Mouse (Mus musculus) gastrocnemius, adult 8-10 months (tissue): ENCODE results near the gene Spata2. TPM values are rescaled to one million over a fixed set of nuclear protein-coding genes. Genes with fewer than 3 reads are reported as not detected.

Experiments used
- DNase-seq, 2 experiments: peaks; one replicate each; pipeline ENCODE4 v3.0.0; 2022; ENCODE audit warnings: low spot score in 2 of 2
- total RNA-seq, 4 experiments: library from RNA; stranded (reverse); gene quantifications; 2 replicates each; pipeline ENCODE4 v1.2.4; 2022

Spata2 gene
- total RNA-seq, 4 experiments from 2014 or later, result 19.9 to 22.6 (median 20.4) TPM

DNA sequence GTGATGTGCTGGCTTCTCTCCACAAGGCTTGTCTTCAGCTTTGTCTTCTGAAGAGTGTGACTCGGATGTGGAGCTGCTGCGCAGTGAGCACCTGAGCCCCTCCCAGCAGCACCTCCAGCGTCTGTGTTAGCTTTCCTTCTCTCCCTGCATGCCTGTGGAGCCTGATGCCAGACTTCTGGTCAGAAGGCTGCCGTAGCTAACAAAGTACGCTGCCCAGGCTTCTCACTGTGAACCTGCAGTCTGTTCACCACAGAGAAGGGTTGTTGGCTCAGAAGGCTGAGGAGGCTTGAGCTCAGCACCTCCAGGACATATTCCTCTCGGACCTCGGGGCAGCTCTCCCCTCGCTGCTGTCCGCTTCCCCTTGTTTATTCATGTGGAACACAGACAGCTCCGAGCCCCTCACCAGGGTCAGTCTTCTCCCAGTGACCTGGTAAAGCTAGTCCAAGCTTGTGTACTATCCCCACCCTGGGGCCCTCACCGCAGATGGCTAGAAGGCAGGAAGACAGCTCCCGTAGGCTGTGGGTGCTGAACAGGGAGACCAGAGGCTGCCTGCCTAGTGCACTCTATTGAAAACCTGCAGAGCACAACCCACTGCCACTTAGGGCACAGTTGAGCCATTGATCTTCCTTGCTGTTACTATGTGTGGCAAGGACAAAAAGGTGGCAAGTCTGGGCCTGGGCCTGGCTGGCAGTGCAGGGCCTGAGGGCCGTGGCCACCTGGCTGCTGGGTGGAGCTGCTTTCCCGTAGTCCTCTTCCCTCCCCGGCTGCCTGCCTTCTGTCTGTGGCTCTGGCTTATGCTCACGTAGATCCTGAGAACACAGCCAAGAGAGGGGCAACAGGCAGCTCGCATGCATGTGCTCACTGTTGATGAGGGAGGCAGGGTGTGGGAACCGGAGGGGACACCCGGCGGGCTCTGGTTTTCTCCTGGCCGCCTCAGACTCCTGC, 43.1 kb downstream of the Spata2 start:
- DNase-seq, result no peak

- no peak for DNase-seq
These were observed 45.1 kb downstream of the Spata2 start for GRCm38 (mm10) chr2:167447629-167448028.

DNA sequence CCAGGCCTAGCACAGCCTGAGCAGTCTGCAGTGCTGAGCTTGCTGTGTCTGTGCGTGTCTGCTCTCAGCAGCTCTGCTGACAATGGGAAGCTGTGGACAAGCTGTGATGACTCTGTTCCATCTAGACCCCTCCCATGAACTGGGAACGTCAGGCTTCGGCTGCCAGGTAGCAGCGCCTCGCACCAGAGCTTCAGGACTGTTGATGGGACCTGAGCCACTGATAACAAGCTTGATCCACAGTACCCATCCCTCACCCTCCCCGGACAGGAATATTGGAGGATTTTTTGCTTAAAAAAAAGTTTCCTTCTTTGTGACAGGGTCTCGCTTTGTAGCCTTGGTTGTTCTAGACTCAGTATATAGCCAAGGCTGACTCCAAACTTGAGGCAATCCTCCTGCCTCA, 45.5 kb downstream of the Spata2 start:
- no peak for DNase-seq

GRCm38 (mm10) chr2:167445911-167446780, 46.5 kb downstream of the Spata2 start:
- DNase-seq, result no peak

- no peak for DNase-seq
These were observed 49.1 kb downstream of the Spata2 start for GRCm38 (mm10) chr2:167443411-167444193.

- no peak for DNase-seq
These were observed 53.3 kb downstream of the Spata2 start for GRCm38 (mm10) chr2:167439422-167439821.

GRCm38 (mm10) chr2:167436371-167436770, 56.3 kb downstream of the Spata2 start:
- no peak for DNase-seq

DNA sequence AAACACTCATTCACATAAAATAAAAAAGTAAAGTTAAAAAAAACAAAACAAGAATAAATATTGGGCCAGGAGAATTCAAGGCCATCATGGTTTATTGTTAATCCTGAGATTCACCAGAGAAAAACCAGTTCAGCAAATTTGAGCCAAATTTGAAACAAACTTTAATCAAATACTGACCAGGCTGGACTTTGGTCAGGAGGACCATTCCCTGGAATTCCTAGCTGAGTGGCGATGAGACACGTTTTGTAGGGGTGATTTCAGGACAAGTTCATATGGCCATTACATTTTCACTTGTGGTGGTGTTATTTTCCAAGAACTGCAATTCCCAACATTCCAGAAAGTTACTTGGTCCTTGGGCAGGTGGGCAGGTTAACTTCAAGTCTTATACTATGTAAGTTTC, 57.1 kb downstream of the Spata2 start:
- DNase-seq, result no peak

DNA sequence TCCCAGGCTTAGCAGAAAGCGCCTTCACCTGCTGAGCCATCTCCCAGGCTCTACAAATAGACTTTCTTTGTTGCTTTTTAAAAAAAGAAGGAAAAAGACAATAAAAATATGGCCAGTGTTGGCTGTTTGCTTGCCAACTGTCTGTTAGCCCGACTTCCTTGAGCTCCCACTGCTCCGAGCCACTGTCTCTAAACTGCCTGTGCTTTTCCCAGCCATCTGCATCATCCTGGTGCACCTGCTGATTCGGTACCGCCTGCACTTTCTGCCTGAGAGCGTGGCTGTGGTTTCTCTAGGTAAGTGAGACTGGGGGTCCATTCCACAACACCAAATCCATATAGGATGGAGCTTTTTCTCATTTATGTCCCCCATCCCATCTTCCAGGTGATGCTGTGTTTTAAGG, 58.1 kb downstream of the Spata2 start:
- no peak for DNase-seq

GRCm38 (mm10) chr2:167431418-167431776, 61.3 kb downstream of the Spata2 start:
- no peak for DNase-seq

Other genes with a start within 250 kb of the Spata2 start
- 10 to 100 TPM in 1 of 4 experiments, 1 to 10 TPM in 3; 6.2 to 13.3 (median 8.8) TPM for gene B4galt5, start 143.7 kb downstream of the Spata2 start, total RNA-seq
- 10 to 100 TPM; 21.8 to 27.9 (median 24.9) TPM for gene Slc9a8, start 71.2 kb downstream of the Spata2 start, total RNA-seq
- gene Rnf114, start 242 bp downstream of the Spata2 start, total RNA-seq, result 10 to 100 TPM; 40.8 to 45.8 (median 43.0) TPM
- under 1 TPM; 0.24 to 0.94 (median 0.65) TPM for gene Snai1, start 45.3 kb upstream of the Spata2 start, total RNA-seq
- gene Ube2v1, start 139.2 kb upstream of the Spata2 start, total RNA-seq, result 100 to 1,000 TPM; 163 to 176 (median 172) TPM
- 10 to 100 TPM in 2 of 4 experiments, 1 to 10 TPM in 2; 5.9 to 14.3 (median 9.0) TPM for gene Gm20431, start 168.6 kb upstream of the Spata2 start, total RNA-seq
- gene Cebpb, start 196.0 kb upstream of the Spata2 start, total RNA-seq, result 100 to 1,000 TPM in 2 of 4 experiments, 10 to 100 TPM in 2; 75.3 to 167 (median 96.4) TPM
- gene Tmem189, start 196.9 kb upstream of the Spata2 start, total RNA-seq, result 10 to 100 TPM; 11.8 to 13.1 (median 12.5) TPM